Mouse (Mus musculus) erythroblast, adult 5-6 weeks (primary cell): ENCODE data around the gene Ift140. TPM values are rescaled to one million over a fixed set of nuclear protein-coding genes. Genes with fewer than 3 reads are reported as not detected.

ENCODE experiments used
- ATAC-seq: replicated peaks from 2 replicates; pipeline ENCODE4 v1.8.0; 2016; ENCODE audit warnings: moderate number of reproducible peaks, mild to moderate bottlenecking, moderate TSS enrichment, inconsistent platforms; ENCODE audit not compliant: poor library complexity, low FRiP score, severe bottlenecking
- total RNA-seq, 2 experiments: library from RNA; stranded (forward) in 1 of 2; stranded (reverse) in 1 of 2; fragments of 150-400 nt in 1 of 2; fragments of 200-764, 138-1000 nt in 1 of 2; gene quantifications; 2 replicates each; pipeline versions ENCODE4 v1.2.3 to v1.2.4; 2015 to 2017; ENCODE audit warnings: low replicate concordance in 2 of 2

Ift140 gene
- 61.9 and 62.3 TPM in 2 replicates for total RNA-seq (2015; ENCODE audit: low replicate concordance)
- total RNA-seq (2017; ENCODE audit: low replicate concordance), result 158 and 187 TPM in 2 replicates

DNA sequence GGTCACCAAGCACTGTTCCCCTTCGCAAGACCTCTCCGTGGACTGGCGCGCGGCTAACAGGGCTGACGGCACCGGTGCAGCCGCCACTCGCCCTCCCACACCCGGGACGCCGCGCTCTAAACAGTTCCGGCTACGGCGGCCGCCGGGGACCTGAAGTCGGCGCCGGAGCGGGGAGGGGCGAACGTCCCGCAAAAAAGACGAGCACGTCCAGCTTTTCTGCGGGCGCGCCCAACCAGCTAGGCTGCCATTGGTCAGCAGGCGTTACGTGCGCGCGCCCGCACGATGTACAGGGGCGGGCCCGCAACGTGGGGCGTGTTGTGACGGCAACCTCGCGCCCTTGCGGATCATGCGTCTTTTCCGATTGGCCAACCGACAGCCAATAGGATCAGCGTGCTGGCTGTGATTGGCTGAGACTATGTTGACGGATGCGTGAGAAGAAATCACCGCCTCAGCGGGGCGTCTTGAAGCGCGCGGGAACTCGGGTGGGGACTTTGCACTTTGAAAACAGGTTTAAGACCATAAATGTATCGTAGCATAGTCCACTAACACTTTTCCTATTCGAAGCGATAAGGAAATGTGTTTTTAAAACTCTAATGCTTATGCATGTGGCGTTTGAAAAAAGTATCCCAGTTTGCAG is at the start of gene Ift140, which contains the start of gene Cramp1l:
Gene Ift140, plus strand, starts transcription at position 431 of the 637 bp plus-strand sequence.
Gene Cramp1l, minus strand, starts transcription at position 134 of the 637 bp plus-strand sequence.
- peak; percentile 85 for ATAC-seq

DNA sequence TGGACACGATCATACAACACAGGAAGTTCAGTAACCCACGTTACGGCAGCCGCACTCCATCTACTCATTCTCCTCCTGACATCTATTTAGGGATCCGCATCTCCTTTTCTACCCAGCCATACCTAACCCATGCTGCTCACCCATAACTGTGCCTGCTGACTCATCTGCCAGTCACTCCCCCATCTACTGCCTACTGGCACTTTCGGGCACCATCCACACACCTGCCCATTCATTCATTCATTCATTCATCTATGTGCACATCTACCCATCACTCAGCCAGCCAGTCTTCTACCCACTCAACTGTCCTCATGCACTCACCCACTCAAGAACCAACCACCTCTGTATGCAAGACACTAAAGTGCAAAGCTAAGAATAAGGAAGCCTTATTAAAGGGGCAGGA is 28.7 kb upstream of the Ift140 start:
- no peak for ATAC-seq

DNA sequence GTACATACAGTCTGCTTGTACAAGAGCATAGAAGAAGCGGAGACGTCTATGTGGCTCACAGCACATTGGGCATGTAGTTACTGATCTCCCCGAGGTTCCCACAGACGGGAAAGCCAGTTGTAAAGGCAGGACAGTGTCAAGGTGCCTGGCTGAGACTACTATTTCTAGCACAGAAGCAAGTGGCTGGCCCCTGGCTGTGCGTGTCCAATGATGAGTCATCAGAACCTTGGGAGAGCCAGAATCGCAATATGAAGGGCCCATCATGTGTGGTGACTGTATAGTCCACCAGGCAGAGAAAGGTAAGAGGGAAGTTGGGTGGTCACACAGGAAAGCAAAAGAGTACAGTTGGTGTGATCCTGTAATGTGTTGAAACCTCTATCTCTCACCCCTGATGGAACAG is 21.2 kb upstream of the Ift140 start:
- ATAC-seq, result no peak

DNA sequence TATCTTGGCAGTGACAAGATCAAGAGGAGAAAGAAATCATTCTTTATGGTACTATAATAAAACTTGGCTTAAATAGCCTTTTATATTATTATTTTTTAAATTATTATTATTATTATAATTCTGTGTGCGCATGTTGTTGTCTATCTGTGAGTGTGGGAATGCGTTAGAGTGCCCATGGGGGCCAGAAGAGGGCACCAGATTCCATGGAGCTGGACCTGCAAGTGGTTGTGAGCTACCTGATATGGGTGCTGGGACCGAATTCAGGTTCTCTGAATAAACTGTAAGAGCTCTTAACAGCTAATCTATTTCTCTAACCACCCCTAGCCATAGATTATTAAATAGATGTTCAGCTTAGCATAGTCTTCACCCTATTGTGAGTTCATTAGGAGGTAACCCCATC is 10.8 kb upstream of the Ift140 start:
- no peak for ATAC-seq

DNA sequence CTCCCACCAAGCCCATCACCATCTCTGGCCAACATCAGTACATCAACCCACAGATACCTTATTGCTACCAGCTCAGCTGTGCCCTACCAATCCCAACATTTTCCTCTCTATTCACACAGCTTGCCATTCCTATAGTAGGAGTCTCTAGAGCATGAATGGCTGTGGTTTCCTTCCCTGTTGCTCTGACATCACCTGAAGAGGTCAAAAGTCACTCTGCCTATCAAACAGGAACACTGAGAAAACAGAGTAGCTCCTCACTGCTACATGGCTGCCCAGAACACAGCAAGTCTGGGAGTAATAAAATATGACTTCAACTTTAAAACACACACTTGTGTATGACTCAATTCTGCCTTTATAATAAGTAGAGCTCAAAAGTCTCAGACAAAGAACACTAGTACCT is 8.4 kb upstream of the Ift140 start:
- no peak for ATAC-seq

DNA sequence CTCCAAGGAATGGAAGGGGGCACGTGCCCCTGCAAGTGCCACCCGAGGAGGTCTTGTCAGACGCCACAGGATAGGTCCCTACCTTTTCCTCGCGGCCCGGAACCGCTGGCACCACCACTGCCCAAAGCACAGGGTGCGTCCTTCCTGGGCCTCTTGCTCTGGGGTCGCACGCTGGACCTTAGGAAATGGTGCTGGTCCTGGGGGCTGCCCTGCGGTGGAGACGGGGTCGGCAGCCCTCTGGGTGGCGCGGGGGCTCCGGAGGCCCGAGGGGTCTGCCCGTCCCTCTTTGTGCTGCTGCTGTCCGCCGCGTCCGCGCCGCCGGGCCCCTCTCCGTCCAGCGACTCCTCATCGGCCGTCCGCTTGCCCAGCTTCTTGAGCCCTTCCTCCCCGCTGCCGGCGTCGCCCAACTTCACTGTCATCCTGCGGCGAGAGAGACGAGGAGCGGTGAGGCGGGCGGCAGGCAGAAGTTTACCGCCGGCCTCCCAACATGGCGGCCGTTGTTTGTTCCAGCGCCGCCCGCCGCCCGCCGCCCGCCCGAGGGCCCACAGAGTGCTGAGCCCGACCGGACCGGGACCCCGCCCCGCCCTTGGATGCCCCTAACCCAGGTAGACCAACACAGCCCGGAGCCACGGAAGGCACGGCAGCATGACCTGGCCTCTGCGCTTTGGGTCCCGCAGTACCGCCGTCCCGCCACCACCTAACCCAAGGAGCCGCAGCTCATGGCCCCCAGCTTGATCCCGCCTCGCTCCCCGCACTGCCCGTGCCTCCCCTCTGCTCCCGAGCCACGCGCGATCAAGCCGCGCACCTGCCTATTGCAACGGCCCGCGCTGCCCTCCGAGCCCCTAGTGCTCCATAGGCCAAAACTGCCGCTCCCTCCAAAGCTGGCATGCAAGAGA is 2.0 kb upstream of the Ift140 start:
- ATAC-seq, result peak; percentile 8

DNA sequence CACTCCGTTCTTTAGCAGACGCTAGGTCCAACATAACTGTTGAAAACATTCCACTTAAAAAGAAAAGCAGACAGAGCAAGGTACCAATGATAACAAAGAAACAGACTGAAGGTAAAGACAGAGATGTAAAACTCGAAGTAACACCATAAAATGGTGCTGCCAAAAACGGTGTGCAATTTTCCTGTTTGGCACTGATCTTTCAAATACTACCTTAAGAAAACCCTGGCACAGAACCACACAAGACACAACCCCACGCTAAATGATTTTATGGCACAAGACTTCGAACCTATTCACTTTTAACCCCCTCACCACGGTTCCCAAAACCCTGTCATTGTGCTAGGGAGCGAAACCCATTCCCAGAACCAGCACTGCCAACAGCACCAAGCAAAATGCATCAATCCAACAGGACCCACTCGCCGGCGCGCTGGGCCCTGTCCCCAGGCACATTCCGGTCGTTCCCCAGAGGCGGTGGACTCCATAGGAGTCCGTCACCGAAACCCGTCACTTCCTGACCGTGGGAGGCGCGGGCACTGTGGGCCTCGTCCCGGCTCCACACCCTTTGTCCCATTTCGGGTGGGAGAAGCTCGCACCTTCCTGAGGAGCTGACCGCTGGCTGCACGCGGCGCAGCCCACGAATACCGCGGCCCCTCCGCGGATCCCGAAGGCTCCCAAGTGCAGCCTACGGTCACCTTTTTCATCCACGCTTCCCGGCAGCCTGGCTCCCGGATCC is 879 bp upstream of the Ift140 start:
- 0 out of 2 replicates have a peak, but pooled peaks have one; percentile 8 for ATAC-seq

DNA sequence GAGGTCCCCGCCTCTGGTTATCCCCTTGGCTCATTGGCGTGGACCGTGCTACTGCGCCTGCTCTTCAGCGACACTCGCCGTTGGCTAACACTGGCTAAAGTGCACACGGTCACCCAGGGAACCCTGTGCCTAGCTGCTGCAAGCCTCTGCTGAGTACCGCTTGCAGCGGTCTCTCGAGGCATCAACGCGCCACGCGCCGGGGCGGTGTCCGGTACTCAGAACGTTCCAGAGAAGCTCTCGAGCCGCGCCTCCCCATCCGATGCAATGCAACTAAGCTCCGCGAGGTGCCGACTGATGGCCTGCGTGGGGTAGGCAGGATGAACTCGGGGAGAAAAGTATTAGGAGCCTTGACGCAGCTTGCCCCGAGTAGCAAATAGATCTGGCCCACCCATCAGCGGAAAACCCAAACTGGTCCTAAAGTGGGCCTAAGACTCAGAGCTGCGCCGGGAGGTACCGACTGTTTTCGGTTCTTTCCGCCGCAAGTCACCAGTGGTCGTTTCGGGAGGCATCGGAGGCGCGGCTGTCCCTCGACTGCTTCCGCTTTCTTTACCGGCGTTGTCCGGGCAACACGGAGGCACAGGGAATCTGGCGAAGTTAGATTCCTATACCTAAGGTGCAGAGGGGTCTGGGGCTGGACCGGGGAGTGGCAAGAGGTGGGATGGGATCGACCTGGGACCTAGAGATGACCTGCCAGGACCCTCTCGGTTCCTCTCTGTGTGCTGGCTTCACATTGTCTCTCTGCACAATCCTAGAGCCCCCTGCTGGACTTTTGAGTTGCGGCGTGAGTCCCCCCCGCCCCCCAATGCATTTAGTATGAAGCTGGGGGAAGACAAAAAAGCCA is 627 bp downstream of the Ift140 start:
- ATAC-seq, result peak; percentile 69

DNA sequence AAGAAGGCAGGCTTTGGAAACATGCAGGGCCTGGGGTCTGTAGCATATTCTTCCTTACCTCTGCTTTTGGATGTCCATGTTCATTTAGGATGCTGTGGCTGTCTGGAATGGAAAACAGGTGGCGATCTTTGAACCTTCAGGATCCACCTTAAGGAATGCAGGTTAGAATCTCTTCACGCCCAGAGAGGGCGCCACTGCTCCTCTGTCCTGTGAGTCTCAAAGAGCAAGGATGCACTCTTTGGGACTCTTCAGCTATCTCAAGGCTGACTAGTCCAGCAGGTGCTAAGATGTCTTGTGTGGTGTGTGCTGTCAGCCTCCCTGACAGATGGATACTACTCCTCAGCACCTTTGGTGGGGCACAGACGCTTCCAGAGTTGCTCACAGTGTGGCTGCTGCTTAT is 20.3 kb downstream of the Ift140 start:
- peak; percentile 60 for ATAC-seq

DNA sequence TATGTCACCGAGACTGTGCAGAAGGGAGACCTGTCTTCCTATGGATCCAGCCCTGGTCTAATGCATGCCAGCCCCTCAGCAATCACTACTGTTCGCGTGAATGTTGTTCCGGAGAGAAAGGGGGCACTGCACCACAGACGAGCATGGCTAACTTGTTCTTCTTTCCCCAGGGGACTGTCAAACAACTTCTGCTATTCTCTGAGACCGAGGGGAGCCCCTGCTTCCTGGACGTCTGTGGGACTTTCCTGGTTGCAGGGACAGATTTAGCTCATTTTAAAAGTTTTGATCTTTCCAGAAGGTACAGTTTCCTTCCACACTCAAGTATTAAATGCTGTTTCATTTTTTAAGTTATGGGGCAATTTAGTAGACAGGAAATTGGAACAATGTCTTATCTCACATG is 29.0 kb downstream of the Ift140 start:
- ATAC-seq, result no peak

DNA sequence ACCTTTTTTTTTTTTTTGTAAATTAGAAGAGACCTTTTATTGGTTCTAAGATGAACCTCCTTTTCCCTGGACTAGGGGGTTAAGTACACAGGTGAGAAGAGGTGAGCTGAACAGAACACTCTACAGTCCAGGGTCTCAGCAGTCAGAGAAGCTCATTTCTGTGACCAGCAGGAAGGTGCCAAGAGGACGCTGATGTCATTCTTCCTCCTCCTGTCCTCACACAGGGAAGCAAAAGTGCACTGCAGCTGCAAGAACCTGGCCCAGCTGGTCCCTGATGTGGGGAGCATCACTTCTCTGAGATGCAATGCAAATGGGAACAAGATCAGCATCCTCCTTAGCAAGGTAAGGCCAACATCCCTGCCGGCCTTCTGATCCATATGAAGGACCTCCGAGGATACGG is 29.4 kb downstream of the Ift140 start:
- no peak for ATAC-seq

DNA sequence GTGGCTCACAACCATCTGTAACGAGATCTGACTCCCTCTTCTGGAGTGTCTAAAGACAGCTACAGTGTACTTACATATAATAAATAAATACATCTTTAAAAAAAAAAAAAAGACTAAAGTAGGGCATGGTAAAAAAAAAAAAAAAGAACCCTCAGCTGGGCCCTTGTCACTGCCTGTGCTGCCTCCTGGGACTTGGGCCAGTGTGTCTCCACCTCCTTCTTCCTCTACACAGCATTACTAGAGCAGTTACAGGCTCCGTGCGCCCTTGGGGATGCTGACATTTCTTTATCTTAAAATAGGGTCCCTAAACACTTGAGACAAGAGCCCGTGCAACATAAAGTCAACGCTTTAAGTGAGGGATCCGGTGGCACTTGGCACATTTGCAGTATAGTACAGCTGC is 31.3 kb downstream of the Ift140 start:
- ATAC-seq, result no peak

DNA sequence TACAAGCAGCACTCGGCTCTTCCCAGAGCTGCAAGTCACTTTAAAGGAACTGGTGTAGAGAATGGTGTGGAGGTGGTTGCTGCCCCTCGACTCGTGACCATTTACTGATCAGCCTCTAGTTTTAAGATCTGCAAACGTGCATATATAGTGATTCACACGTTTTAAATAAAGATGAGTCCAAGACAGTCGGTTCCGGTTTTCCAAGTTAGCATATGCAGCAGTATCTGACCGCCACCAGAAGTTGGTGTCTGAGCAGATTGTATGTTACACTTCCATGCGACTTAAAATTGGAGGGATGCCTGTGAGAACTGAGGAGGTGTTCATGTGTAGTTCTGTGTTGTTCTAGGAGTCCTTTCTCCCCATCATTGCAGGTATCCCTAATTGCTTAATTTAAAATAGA is 37.4 kb downstream of the Ift140 start:
- no peak for ATAC-seq

DNA sequence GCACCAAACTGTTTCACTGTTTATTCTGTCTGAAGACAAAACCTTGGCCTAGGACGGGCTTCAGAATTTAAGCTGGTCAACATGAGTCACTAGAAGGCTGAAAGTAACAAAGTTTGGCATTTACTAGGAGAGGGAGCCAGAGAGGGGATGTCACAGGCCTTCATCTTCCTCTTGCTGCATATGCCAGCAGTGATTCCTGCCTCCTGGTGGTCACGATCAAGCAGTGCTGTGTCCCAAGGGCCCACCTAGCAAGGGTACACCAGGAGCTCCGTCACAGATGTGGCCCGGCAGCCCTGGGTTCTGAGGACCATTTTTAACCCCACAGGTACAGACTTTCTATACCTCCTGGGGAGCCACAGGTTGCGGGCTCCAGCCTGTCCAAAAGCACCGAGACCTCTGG is 41.2 kb downstream of the Ift140 start:
- ATAC-seq, result no peak

DNA sequence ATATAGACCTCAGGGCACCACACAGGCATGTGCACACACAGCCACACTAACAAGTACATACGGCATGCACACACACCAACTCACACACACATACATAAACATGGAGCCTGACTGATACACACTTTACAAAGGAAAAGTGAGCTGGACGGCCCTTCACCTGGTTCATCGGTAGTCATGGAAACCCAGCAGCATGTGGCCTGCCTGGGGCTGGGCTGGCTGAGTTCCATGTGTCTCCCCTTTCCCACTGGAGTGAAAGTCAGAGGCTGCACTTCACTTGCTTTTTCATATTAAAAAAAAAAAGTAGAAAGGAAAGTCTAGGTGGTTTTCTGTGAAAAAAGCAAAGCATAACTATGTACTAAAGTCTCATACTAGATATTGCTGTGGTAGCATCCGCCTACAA is 47.4 kb downstream of the Ift140 start:
- no peak for ATAC-seq

DNA sequence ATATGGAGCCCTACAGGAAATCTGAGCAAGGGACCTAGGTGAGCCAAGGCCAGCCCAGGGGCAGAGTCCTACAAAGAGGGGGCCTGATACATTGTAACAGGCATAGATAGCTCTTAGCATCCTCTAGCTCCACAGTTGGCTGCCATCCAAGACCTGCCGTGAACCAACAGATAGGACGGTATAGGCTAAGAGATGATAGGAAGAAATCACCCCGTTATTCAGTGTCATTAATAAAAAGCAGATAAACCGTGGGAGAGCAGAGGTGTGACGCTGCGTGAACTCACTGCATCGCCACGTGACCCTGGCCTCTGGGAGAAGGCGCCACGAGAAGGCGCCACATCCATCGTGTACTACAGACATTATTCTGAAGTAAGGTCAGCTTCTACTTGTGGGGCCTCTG is 48.0 kb downstream of the Ift140 start:
- peak; percentile 46 for ATAC-seq

DNA sequence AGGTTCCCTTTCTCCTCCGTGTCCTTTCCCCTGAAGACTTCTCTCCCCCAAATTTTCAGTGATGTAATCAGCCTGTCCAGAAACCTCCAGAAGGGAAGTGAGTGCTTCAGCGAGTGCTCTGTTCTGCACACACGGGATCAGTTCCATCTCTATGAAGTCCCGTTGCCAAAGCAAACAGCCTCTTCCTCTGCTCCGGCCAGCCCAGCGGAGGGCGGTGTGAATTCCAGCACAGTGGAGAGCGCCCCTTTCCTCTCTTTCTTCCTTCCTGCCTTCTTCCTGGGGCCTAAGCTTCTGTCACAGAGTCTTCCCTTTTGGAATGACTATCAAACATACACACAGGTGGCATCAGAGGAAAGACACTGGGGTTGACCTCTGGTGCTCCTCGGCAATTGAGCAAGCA is 48.5 kb downstream of the Ift140 start:
- ATAC-seq, result no peak

DNA sequence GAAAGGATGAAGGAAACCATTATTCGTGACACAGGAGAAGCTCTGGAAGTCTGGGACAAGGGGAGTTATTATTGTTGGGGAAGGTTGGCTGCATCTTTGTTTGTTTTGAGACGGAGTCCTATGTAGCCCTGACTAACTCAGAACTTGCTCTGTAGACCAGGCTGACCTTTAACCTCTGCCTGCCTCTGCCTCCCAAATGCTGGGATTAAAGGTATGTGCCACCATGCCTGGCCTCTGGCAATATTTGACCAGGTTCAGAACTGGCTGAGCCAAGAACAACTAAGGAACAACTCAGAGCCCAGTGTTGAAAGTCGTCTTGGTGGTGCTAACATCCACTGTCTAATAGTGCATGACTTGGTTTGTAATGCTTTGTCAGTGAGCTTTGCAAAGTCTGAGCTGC is 49.3 kb downstream of the Ift140 start:
- no peak for ATAC-seq

DNA sequence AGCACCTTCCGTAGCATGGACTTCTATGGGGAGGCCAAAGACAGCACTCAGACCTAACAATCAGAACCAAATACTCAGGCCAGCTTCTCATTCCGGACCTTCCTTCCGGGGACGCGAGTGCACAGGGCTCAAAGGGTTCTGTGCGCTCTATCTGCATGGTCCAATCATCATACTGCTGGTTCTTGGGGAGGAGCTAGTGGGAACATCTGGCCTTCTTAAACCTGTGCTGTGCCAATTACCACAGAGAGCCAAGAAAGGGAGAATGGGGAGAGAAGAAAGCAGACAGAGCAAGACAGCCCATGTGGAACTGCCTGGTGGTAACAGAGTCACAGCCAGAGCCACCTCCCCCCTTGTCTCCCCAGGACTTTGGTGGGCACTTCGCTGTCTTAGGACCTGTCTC is 50.7 kb downstream of the Ift140 start:
- ATAC-seq, result no peak

DNA sequence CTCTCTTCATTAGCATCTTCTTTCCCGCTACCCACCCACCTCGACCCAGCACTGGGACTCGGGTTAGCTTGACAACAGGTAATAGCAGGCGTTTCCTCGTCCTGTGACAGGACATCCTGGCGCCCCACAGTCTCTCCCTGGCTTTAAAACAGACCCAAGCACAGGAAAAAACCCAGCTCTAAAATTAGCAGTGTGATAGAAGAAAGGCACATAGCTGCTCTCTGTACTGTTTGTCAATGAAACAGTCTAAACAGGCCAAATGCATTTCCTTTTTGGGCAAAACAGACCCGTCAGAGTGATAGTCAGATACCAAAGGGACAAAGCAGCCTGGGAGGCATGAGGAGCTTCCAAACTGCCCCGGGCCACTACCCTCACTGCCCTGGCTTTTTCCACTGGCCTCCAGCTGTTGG is 51.6 kb downstream of the Ift140 start:
- ATAC-seq, result no peak
